Mouse (Mus musculus) ovary, adult 10 weeks (tissue): ENCODE measurements around the gene Foxk1. TPM values are rescaled to one million over a fixed set of nuclear protein-coding genes. Genes with fewer than 3 reads are reported as not detected.

ENCODE experiments used
- polyA plus RNA-seq: library from polyadenylated mRNA; stranded (reverse); fragments of 350-450 nt; fragmentation: Illumina TruSeq; extraction: RNeasy Lipid Tissue Mini Kit (QIAGEN cat#74804); gene quantifications from one replicate; pipeline ENCODE4 v1.2.3, GENCODE M21; 2014

Gene Foxk1
- 7.1 TPM for polyA plus RNA-seq

GRCm38 (mm10) chr5:142400981-142401640 lies at the start of gene Foxk1:
Gene Foxk1 (plus strand): TSS chr5:142401497.

GRCm38 (mm10) chr5:142463461-142464454 lies 62.5 kb downstream of the Foxk1 start, which contains the start of gene Ap5z1:
Gene Ap5z1 (plus strand): TSS chr5:142463944.

Other genes starting within 250 kb of the Foxk1 start
- 0.20 TPM for gene Ap5z1, start 62.4 kb downstream of the Foxk1 start, polyA plus RNA-seq
- gene Papolb, start 128.6 kb downstream of the Foxk1 start, polyA plus RNA-seq: 0.20 TPM
- gene Radil, start 149.6 kb downstream of the Foxk1 start, polyA plus RNA-seq: not detected
- gene Mmd2, start 207.3 kb downstream of the Foxk1 start, polyA plus RNA-seq: 21.6 TPM
- gene Wipi2, start 226.2 kb downstream of the Foxk1 start, polyA plus RNA-seq: 16.8 TPM